Mouse (Mus musculus) CD8-positive naive resting alpha-beta T cell, adult 2 months (primary cell): Measurements from ENCODE around the gene Chka.

Experiments
- DNase-seq, 2 experiments: peaks; one replicate each; pipeline ENCODE4 v3.0.0; 2022; ENCODE audit warnings: low read depth in 2 of 2, low spot score in 2 of 2

Gene Chka

GRCm38 (mm10) chr19:3846676-3847604 lies 4.6 kb upstream of the Chka start:
- no peak for DNase-seq

GRCm38 (mm10) chr19:3847711-3848110 lies 3.9 kb upstream of the Chka start:
- no peak for DNase-seq

- no peak for DNase-seq
These were observed 3.3 kb upstream of the Chka start for GRCm38 (mm10) chr19:3848207-3848808.

- no peak for DNase-seq
These were observed 2.3 kb upstream of the Chka start for GRCm38 (mm10) chr19:3849251-3849650.

DNA sequence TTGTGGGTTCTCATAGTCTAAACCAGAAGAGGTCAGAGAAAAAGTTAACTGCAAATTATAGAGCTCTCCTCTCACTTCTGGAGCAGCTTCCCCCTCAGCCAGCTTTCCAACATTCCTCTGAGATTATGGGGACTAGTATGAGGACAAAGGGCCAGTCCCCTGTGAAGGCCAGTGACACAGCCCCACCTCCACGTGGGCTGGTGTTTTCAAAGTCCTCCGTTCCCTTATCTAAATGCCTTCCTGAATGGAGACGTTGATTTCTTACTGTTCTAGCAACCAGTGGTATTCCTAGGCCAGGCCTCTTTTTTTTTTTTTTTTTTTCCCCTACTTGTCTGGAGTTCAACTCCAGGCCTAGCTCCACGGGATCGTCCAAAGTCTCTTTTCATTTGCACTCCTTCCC lies 1.5 kb upstream of the Chka start:
- DNase-seq, result no peak

GRCm38 (mm10) chr19:3850847-3851469 lies 615 bp upstream of the Chka start:
- DNase-seq, result no peak

DNA sequence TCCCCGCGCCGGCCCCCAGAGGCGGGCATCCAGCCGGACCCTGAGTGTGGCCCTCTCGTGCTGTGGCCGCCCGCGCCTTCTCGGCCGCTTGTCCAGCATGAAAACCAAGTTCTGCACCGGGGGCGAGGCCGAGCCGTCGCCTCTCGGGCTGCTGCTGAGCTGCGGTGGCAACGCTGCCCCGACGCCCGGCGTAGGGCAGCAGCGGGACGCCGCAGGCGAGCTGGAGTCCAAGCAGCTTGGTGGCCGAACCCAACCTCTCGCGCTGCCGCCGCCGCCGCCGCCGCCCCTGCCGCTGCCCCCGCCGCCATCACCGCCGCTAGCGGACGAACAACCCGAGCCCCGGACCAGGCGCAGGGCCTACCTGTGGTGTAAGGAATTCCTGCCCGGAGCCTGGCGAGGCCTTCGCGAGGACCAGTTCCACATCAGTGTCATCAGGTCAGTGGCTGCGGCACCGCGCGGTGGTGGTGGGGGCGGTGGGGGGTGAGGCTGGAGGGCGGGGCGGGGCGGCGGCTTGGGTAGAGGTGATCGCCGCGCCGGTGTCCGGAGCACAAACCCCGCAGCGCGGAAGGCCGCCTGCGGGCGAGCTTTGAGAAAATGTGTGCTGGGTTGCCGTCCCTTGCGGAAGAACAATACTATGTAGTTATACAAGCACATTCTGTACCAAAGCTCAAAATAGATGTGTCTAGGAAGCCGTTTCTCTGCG lies 557 bp downstream of the Chka start:
- peak in 1 of 2 experiments; percentile 26 for DNase-seq

- DNase-seq, result no peak
These were observed 1.5 kb downstream of the Chka start for GRCm38 (mm10) chr19:3853121-3853520.

DNA sequence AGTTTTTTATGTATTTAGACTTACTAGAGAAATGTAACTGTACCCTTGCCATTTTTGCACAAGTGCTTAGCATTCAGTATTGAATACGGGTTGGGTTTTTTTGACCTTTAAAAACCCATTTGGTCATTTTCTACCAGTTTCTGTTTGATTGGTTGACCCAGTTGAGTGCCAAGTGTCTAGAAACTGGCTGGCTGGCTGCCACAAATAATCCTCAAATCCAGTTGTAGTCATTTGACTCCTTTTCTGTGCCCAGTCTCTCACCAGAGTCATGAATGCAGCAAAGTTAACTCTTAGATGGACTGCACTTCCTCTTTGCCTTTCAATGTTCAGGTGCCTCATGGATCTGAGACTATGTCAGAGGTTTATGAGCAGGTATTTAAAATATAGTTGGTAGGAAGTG lies 2.3 kb downstream of the Chka start:
- no peak for DNase-seq

DNA sequence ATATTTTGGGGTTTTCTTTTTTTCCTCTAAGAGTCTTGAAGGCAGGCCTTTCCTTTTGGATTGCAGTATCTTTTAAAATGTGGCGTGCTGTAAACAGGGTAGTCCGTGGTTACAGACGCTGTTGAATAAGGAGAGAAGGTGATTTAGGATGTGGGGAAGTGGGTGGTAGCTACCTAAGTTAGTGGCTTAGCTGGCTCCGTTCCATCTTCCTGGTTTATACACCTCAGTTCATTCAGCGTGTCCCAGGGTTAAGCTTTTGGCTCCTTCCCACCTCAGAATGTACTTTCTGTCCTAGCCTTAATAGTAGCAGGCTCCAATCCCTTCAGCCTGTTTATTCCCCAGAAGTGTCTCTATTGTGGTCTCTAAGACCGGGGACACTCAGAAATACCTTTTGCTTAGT lies 3.5 kb downstream of the Chka start:
- DNase-seq, result peak in 1 of 2 experiments; percentile 6

GRCm38 (mm10) chr19:3855601-3856000 lies 4.0 kb downstream of the Chka start:
- DNase-seq, result no peak

DNA sequence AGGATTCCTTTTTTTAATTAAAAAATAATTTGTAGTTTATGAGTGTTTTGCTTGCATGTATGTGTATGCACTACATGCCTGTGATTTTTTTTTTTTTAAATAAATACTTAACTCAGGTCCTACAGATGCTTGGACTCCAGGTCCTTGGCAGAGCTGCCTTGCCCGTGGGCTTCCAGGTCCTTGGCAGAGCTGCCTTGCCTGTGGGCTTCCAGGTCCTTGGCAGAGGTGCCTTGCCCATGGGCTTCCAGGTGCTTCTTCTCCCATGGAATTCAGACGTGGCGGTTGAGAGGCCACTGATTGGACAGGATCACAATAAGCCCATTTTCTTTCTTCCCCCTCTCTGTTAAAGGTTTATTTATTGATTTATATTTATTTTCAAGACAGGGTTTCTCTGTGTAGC lies 5.6 kb downstream of the Chka start:
- no peak for DNase-seq

DNA sequence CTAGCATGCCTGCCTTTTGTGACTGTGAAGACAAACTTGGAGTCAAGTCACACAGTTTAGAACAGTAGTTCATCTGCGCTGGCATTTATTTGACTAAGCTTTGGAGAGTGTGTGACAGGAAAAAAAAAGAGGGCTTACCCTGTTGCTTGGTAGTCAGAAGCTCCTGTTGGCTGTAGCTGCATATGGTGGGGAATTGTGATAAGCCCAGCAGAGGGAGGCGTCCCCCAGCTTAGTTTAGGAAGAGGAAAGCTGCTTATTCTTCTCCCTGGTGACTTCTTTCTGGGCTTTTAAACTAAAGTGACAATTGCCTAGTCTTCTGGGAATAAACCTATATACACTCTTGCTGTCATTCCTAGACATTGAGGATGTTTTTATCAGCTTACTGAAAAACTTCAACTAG lies 11.1 kb downstream of the Chka start:
- DNase-seq, result no peak

DNA sequence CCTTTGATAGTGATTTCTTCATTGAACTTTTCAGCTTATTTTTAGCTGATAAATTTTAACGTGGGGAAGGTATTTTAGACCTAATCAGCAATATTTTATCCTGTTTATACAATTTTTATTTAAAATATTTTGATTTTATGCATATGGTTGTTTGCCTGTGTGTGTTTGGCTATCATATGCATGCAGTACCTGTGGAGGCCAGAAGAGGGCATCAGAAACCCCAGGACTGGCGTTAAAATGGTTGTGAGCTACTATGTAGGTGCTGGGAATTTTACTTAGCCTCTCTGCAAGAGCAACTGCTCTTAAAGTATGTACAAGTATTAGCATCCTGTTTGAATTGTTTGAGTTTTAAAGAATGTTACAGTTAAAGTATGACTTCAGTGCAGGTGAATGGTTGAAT lies 13.4 kb downstream of the Chka start:
- peak in 1 of 2 experiments; percentile 15 for DNase-seq

GRCm38 (mm10) chr19:3868290-3868689 lies 16.7 kb downstream of the Chka start:
- DNase-seq, result no peak

GRCm38 (mm10) chr19:3871468-3871867 lies 19.9 kb downstream of the Chka start:
- DNase-seq, result no peak

GRCm38 (mm10) chr19:3872373-3872772 lies 20.8 kb downstream of the Chka start:
- no peak for DNase-seq

- no peak for DNase-seq
These were observed 23.5 kb downstream of the Chka start for GRCm38 (mm10) chr19:3875045-3875444.

GRCm38 (mm10) chr19:3880054-3880848 lies 28.7 kb downstream of the Chka start:
- DNase-seq, result no peak

GRCm38 (mm10) chr19:3882214-3882613 lies 30.6 kb downstream of the Chka start:
- DNase-seq, result no peak
